Mouse (Mus musculus): ENCODE measurements around the gene Pde11a.

Gene Pde11a

DNA sequence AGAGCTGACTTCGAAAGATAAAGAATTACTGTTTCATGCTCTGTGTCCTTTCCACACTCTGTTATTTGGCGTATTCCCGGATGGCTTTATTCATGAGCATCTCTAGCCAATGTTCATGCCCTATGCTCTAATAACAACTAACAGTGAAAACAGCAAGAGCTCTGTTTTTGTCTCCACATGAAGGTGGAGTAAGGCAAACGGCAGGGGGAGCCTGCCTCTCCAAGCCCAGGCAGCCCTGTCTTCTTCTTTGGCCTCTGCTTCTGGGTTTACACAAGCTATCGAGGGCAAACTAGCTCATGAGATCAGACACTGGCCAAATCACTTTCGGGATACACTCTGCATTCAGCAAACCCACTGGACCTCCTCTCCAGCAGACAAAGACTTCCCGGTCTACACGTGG lies 241.3 kb downstream of the Pde11a start:
- no peak for DNase-seq (ENCODE audit: low read depth, low spot score)

GRCm38 (mm10) chr2:76095861-76096260 lies 242.7 kb downstream of the Pde11a start:
- DNase-seq (ENCODE audit: low read depth, low spot score), result no peak

DNA sequence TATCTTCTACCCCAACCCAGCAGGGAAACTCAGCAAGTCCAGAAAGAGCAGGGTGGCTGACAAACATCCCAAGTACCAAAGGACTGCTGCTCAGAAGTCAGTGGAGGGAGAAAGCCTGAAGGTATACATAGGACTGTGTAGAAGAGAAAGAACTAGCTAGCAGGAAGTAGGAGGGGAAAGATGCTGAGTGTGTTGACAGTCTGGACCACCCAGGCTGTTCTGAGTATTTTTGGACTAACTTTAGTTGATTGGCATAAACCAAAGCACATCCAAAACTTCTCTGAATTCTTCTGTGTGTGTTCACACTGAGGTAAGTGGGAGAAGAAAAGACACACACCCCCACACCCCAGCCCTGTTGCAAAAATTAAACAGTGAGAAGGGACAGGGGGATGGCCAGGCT lies 248.1 kb downstream of the Pde11a start:
- DNase-seq (ENCODE audit: low read depth, low spot score), result no peak

DNA sequence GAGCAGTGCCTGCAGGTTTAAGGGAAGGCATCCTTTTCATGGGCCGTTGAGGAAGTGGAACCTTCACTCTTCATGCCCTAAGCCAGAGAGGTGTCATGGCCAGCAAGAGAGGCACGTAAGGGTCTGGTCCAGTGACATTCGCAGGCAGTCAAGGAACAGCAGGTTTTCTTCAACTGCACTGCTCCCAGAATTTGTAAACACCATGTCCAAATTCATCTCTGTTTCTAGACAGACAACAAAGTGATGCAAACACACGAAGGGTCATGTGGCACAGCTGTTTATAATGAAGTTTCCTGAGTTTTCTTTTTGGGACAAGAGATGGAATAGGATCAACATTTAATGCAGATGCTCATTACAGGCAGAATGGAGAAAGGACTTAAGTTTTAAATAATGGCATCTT lies 249.7 kb downstream of the Pde11a start:
- DNase-seq (ENCODE audit: low read depth, low spot score), result no peak

DNA sequence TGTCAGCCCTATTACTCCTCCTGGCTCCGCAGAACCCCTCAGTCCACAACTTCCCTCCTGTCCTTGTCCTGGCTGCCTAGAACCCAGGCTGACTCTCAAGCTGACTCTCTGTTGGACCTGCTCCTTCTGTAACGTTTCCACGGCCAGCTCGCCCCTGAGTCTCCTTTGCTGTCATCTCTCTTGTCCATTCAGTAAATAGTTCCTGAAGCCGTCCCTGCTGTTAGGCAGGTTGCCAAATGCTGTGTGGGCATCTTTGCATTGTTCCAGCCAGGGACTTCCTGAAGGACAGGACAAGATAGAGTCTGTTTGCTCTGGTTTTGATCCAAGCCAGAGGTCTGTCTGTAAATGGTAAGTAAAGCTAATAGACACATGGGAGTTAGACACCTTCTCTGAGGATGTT lies 250.2 kb downstream of the Pde11a start:
- DNase-seq (ENCODE audit: low read depth, low spot score), result no peak

- no peak for DNase-seq (ENCODE audit: low read depth, low spot score)
Observed at GRCm38 (mm10) chr2:76087170-76087569, 251.4 kb downstream of the Pde11a start.

GRCm38 (mm10) chr2:76084982-76085381 lies 253.6 kb downstream of the Pde11a start:
- DNase-seq (ENCODE audit: low read depth, low spot score), result no peak

DNA sequence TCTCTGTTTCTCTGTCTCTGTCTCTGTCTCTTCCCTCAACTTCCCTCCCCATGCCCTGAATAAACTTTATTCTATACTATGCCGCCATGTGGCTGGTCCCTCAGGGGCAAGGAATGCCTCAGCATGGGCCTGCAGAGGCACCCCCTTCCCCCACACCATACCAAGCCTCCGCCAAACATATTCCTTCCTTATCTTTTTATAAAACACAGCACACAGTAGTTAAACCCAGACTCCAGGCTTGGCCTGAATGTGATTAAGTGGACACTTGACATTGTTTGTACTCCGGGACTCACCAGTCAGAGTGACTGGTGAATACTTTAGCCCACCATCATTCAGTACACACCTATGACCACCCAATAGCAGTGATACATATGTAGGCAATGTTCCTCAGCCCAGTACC lies 254.7 kb downstream of the Pde11a start:
- DNase-seq (ENCODE audit: low read depth, low spot score), result no peak

DNA sequence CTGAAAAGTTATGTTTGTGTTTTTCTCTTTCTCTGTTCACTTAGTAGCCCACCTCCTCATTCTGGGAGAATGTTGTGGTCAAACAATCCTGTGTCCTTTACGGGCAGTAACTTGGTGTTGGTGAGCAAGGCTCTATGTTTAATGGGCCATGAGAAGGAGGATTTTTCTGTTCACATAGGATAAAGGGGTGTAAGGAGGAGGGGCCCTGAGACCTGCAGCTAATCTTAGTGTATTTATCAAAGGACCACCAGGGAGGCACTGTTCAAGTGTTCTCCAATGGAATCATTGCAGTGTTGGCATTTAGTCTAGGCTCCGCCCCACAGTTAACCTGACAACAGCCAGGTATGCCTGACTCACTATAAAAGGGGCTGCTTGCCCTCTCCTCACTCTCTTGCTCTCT lies 255.2 kb downstream of the Pde11a start:
- DNase-seq (ENCODE audit: low read depth, low spot score), result no peak

DNA sequence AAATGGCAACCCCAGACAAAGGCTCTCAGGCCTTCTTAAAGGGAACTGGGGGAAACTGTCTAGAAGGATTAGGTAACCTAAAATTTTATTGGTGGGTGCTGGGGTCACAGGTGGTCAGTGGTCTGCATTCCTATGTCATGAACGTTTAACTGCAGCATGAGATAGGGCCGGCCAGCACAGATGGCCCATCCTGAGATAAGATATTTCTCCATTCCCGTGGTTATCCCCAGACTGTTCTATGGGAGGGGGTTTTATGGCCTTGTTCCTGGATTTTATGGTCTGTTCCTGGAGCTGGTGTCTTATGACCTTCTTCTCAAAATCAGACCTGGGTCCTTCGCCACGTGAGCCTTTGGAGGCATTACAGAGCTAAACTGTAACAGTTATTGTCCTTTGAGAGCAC lies 256.6 kb downstream of the Pde11a start:
- DNase-seq (ENCODE audit: low read depth, low spot score), result no peak

DNA sequence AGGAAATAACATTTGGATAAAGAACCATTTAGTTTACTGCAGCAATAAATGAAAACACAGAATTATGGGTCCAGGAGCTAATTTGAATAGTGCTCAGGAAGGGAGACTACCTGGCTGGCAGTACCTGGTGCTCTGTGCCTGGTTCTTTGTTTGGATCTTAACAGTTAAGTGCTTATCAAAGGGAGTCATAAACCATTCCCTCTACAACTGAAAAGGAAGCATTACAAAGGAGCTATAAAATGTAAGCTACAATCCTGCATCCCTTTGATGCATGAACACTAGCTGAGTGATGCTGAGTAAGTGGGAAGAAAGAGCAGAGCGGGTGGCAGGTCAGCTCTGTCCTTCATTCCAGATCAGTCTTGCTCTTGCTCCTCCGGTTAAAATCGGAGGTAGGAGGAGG lies 258.0 kb downstream of the Pde11a start:
- DNase-seq (ENCODE audit: low read depth, low spot score), result no peak

- DNase-seq (ENCODE audit: low read depth, low spot score), result no peak
Observed at GRCm38 (mm10) chr2:76076838-76077237, 261.7 kb downstream of the Pde11a start.

GRCm38 (mm10) chr2:76076047-76076446 lies 262.5 kb downstream of the Pde11a start:
- DNase-seq (ENCODE audit: low read depth, low spot score), result no peak

DNA sequence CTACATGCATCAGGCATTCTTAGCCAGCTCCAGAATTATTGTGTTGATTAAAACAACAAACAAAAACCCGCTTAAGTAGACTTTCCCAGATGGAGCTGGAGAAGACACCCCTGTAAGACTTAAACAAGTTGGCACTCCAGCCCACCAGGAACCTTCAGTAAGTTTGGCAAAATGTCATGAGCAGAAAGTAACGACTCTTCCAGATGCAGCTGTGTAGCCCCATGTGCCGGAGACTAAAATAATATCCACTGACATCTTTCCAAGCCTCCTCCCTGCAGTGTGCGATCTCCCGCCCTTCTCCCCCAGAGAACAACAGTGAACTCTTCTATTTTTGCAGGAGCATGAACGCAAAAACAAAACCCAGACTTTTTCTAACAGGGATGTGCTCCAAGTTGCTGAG lies 265.5 kb downstream of the Pde11a start:
- DNase-seq (ENCODE audit: low read depth, low spot score), result no peak

DNA sequence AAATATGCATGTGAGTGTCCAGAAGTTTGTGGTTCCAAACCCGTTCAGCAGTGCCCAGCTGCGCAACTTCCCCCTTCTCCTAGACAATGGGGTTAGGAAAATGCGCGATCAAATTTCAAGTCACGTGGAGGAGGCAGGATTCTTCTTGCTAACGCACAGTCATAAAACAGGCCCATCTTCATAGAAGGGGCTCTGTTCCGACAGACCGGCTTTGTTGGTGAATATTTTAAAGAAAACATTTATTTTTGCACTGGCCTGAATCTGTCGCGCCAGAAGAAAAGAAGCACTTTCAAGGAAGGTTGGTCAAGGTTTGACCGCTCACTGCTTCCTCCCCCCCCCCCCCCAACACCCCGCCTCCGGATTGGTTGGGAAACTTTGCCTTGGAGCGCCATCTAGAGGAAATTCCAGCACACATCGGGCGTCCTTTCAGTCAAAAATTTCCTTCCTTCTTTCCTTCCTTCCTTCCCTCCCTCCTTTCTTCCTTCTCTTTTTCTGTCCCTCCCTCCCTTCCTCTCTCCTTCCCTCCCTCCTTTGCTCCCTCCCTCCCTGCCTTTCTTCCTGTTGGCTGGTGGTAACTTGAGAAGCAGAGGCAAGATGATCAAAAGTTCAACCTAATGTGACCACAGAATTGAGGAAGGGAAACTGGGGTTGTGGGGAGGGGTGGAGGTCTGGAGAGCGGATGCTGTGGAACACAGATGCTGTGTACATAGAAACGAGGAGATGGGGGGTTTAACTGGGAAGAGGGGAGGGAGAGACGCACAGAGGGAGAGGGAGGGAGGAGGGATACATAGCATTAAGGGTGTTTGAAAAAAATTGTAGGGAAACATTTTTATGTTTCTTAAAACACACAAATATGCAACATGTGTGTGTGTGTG lies 267.9 kb downstream of the Pde11a start:
- peak; percentile 67 for DNase-seq (ENCODE audit: low read depth, low spot score)

- no peak for DNase-seq (ENCODE audit: low read depth, low spot score)
Observed at GRCm38 (mm10) chr2:76069238-76069637, 269.3 kb downstream of the Pde11a start.

GRCm38 (mm10) chr2:76068155-76068554 lies 270.4 kb downstream of the Pde11a start:
- DNase-seq (ENCODE audit: low read depth, low spot score), result no peak

DNA sequence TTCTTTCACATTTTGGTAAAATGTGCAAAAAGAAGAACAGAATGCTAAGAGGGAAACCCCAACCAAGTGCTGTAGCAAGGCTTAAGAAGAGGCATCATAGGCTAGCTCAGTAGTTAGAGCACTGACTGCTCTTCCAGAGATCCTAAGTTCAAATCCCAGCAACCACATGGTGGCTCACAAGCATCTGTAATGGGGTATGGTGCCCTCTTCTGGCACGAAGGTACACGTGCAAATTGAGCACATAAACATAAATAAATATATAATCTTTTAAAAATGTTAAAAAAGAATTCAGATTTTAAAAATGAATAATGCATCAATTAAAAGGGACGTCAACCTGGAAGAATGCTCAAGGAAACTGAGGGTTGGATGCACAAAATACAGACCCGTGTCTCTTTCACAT lies 271.4 kb downstream of the Pde11a start:
- DNase-seq (ENCODE audit: low read depth, low spot score), result no peak

GRCm38 (mm10) chr2:76065292-76065691 lies 273.3 kb downstream of the Pde11a start:
- no peak for DNase-seq (ENCODE audit: low read depth, low spot score)

- no peak for DNase-seq (ENCODE audit: low read depth, low spot score)
Observed at GRCm38 (mm10) chr2:76064078-76064477, 274.5 kb downstream of the Pde11a start.

GRCm38 (mm10) chr2:76060207-76060606 lies 278.4 kb downstream of the Pde11a start:
- DNase-seq (ENCODE audit: low read depth, low spot score), result no peak

DNA sequence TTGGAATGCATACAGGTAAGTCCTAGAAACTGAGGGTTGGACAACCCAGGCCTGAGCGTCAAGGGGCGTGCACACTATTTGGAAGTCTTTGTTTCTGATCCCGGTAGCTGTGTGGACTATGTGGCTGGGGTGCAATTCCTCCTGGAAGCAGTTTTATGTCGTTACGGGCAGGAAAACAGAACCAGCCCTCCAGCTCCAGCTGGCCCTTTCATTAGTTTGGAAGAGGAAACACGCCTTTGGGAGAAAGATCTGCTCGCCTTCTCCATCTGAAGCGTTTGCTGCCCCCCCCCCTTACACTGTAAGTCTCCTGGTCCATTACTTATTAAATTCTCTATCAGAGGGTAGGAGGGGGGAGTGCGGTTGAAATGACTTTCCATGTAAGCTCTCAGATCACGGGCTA lies 279.0 kb downstream of the Pde11a start:
- no peak for DNase-seq (ENCODE audit: low read depth, low spot score)

DNA sequence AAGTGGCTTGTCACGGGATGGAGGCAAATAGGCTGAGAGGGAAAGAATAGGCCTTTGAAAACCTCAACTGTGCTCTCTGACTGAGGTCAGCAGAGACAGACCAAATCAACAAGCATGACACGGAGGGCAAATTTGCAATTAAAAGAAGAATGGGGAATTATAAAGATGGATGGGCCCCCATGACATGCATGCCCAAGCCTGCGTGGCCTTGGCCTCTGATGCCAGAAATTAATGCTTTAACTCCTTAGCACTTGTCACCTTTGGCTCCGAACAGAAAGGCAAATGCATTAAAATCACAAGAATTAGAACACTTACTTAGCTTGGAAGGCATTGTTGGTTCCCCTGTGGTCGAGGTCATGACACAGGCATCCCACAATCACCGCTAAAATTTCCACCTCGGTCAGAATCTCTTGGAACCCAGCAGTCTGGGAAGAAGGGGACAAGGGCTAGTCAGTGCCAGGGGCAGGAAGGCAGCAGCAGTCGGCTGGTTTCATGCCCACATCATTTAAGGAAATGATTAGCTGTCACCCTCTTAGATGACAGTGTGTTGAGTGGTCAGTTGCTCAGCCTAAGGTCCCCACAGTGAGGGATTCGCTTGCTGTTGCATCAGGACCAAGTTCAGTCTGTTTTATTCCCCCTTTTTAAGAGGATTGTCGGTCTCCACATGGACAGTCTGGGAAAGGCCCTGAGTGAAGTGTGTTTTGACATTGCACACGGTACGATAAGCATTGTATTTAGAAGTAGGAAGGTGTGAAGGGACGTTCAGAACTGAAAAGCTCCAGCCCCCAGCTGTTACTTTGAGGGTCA lies 279.7 kb downstream of the Pde11a start:
- DNase-seq (ENCODE audit: low read depth, low spot score), result no peak

Measured in telencephalon, adult 2 months (tissue).